Mouse (Mus musculus): Measurements from ENCODE around the gene Hmgcll1.
"Not testable (repeated sequence)": the region's sequence is repeated elsewhere in the genome, so short reads cannot be mapped to it uniquely, and the experiment has no call there.

The Hmgcll1 gene

DNA sequence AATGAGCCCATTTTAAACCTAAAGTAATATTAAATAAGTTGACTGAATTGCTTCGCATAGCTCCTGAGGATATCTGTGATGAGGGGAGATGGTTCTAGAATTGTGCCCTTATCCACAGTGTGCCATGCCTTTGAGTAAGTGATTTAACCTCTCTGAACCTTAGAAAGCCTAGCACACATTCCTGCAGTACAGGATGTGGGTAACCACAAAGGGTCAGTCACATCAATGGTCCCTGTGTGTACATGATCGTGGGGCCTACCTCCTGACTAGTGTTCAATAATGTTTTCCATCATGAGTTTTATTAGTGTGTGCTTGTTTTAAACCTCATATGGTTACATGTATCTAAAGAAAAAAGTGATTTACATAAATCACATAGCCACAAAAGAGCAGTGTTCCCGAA is 46.3 kb downstream of the Hmgcll1 start:
- in situ Hi-C loops (cut with MboI), result no loop called here

DNA sequence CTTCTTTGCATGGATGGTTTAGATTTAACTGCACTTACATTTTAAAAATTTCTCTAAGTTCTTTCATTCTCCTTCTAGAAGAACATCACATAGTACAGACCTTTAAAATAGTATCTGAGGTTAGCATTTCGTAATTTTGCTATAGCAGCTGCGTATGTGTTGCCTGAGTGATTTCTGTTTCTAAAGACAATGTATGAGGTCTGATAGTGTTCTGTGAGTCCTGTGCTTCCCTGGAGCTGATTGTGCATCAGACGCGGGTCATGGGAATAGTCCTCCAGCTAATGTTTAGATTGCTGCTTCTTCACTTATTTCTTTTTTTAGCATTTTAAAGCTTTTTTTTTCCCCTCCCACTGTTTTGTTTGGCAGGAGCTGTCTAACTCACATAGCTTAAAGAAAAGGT is 46.8 kb downstream of the Hmgcll1 start:
- in situ Hi-C loops (cut with MboI), result no loop called here

DNA sequence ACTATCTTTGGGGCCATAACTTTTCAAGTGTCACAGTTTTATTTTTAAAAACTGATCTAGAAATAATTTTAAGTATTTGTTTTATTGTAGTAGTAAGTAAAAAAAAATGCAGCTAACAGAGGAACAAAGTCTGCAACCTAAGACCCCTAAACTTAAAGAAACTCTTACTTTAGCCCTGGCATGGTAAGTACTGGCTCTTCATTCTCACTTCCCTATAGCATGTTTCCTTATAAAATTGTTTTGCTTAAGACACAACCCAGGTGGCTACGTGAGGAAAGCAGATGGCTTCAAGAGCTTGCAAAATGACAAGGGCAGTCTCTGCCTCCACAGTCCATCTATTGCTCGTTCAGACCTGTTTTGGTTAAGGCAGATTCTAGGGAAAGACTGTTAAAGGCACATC is 49.5 kb downstream of the Hmgcll1 start:
- in situ Hi-C loops (cut with MboI), result no loop called here

DNA sequence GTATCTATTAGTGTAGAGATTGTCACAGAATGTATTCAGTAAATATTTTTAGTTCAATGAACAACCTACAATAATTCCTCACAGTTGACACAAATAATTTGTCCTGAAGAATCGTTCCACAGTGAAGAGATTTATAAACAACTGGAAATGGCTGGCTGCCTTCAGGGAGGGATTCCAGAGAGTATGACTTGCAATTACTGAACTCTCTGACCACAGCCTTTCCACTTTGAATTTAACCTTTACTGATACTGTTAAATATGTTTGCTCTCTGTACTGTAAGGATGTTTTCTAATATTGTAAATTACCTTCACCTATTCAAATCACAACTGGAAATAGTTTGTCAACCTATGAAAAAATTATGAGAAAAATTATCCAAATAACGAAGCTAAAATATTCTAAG is 76.9 kb downstream of the Hmgcll1 start:
- in situ Hi-C loops (cut with MboI), result no loop called here

GRCm38 (mm10) chr9:76097221-76097620 is 82.6 kb downstream of the Hmgcll1 start:
- in situ Hi-C loops (cut with MboI), result no loop called here

- in situ Hi-C loops (cut with MboI), result no loop called here
Observed at GRCm38 (mm10) chr9:76099981-76100380, 85.3 kb downstream of the Hmgcll1 start.

DNA sequence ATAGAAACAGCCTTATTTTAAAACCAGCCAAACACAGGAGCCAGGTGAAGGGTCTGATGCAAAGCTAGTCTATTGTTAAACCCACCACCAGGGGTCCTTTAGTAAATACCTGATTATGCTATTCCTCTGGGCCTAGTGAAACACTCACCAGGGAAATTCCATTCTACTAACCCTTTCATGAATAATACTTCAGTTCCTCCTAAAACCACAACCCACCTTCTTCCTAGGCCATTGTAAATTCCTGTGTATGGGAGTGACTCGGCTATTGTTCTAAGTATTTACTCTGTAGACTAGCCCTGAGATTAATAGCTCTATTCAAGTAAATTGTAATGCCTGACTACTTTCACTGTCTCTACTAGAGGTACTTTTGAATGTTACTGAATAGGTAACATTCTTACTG is 89.8 kb downstream of the Hmgcll1 start:
- in situ Hi-C loops (cut with MboI), result not testable (repeated sequence)

GRCm38 (mm10) chr9:76104846-76105245 is 90.2 kb downstream of the Hmgcll1 start:
- in situ Hi-C loops (cut with MboI), result no loop called here

- in situ Hi-C loops (cut with MboI), result not testable (repeated sequence)
Observed at GRCm38 (mm10) chr9:76122888-76123287, 108.2 kb downstream of the Hmgcll1 start.

DNA sequence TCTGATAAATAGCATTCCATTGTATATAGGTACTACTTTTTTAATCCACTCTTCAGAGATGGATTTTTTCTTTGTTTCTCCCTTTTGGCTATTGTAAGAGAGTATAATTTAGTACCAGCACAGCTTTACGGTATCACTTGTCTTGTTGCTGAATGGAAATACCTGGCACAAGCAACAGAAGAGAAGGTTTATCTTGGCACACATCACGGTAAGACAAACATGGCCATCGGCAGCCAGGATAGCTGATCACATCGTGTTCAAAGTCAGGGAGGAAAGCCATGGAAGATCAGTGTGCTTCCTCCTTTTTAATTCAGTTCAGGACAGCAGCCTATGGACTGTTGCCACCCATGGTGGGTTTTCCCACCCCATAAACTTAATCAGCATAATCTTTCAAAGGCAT is 109.6 kb downstream of the Hmgcll1 start:
- in situ Hi-C loops (cut with MboI), result no loop called here

DNA sequence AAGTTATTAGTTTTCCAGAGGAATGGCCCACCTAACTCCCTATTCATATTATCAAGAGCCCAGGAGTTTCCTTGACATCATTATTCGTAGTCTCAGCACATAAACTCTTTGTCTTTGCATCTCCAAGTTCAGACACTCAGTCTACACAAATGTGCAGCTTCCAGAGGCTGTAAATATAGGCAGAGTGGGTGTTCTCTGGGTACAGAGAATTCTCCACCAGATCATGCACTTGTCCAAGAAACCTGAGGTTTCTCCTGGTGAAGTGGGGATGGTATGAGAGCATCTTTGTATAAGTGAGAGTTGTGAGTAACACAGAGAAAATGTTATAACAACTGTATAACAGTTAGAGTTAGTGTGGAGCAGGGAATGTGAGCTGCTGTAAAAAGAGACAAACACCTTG is 114.7 kb downstream of the Hmgcll1 start:
- in situ Hi-C loops (cut with MboI), result no loop called here

- in situ Hi-C loops (cut with MboI), result no loop called here
Observed at GRCm38 (mm10) chr9:76134042-76134441, 119.4 kb downstream of the Hmgcll1 start.

DNA sequence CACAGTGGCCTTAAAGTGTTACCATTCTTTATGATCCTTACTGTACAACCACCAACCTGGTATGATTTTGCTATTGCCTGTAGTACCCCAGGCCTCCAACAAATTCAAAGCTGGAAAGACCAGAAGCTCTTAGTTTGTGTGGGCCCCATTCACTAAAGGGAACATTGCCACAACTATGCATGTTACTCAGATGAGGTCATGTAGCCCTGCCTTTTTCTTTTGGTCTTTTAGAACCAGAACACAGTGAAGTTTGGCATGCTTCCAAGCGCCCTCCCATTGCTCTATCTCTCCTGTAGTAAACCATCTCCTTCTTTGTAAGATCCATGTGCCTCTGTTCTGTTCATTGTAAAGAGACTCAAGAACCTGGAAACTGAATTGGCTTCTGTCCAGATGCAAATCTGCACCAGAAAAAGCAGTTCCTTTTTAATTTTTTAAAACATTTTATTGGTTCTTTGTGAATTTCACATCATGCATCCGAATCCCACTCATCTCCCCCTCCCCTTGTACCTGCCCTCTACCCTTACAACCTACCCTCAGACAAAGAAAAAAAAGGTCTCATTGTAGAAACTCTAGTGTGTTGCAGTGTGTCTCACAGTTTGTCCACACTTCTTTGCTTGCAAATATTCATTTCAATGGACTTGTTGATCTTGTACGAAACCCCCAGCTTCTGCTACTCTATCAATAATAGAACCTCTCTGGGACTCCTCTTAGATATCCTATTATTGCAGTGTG is 123.9 kb downstream of the Hmgcll1 start:
- in situ Hi-C loops (cut with MboI), result no loop called here

DNA sequence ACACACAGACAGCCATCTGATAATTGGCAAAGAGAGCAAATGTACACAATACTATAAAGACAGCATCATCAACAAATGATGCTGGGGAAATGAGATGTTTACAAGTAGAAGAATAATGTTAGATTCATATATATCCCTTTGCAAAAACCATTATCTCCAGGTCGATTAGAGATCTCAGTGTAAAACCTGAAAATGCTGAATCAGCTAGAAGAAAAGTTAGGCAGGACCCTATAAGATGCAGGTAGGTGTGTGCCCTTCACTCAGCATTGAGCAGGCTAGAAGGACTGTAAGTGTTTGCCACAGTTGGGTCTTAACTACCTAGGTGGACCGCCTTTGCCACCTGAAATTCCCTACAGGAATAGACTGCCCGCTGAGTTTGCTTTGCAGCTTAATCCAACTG is 130.9 kb downstream of the Hmgcll1 start:
- in situ Hi-C loops (cut with MboI), result no loop called here

DNA sequence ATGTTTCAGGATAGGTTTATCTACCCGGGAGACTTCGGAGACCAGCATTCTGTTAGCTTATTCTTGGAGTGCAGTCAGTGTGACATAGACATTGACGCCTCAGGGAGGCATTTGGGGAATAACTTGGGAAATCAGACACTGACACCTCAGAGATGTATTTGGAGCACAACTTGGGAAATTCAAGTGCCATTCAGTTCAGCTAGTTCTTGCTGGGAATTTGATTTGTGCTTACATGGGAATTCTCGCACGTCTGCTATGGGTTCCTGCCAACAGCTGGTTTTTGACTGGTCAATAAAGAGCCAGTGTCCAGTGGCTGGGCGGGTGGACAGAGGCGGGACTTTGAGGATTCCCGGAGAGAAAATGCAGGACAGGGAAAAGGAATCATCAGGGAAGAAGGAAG is 147.8 kb downstream of the Hmgcll1 start:
- in situ Hi-C loops (cut with MboI), result no loop called here

DNA sequence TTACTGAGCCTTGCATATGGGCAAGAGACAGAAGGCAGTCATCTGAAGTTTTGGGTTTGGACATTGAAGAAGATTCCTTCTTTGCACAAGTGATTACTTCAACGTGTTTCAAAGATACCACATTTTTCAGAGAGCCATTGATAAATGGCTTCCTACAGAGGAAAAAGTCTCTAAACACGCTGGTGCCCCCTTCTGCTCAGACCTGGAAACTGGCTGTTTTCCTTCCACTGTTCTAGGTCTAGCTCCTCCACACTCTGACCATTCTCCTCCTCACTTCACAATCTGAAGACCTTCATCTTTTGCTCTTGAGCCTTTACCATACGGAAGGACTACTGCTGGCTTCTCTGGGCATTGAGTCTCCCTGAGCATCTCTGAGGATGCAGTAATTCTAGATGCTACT is 153.7 kb downstream of the Hmgcll1 start:
- in situ Hi-C loops (cut with MboI), result no loop called here

DNA sequence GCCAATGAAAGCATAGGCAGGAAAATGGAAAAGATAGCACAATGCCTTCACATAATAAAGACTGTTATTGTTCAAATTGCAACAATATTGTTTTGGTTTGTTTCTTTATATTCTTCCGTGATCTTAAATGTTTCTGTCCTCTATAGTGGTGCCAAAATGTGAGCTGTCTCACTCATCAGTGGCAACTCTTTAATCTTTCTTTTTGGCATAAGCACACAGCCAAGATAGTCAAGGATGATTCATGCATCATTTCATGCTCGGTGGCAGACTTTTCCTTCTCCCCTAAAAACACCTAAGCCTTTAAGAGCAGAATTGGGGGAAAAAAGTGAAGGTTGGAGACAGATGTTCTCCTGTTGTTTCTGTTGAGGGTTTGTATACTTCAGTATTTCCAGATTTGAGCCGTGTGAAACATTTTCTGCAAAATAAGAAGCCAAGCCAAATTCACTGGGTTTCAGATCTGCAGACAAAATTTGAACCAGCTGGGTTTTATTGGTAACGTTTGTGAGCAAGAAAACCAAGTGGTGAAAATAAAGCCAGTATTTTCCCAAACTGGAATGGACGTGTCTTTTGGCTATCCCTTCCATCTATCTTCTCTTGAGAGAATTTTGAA is 158.1 kb downstream of the Hmgcll1 start:
- in situ Hi-C loops (cut with MboI), result no loop called here

GRCm38 (mm10) chr9:76179221-76179620 is 164.6 kb downstream of the Hmgcll1 start:
- in situ Hi-C loops (cut with MboI), result no loop called here
